Mouse (Mus musculus): ENCODE results near the gene Eif2ak1. TPM values are rescaled to one million over a fixed set of nuclear protein-coding genes. Genes with fewer than 3 reads are reported as not detected.

Eif2ak1 gene
- polyA plus RNA-seq, 1 experiment: 30.0 TPM

DNA sequence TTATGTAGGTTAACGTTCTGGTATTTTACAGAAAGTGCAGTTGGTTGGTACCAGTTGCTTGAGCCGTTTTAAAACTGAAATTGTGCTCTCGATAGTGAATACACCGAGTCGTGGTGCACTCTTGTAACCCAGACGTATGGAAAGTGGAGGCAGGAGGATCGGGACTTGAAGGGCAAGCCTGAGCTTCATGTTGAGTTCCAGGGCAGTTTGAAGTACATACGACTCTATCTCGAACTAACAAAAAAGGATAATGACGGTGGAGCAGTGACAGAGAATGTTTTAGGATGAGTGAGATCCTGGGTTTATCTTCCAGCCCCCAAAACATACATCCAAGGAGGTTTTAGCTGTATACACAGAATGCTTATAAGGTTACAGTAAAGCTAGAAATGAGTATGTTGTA is 873 bp downstream of the Eif2ak1 start:
- Histone ChIP-seq H3K27ac (ENCODE audit: insufficient read depth, low read length) (no peak overlapping the region), H3K4me3 (ENCODE audit: insufficient read depth, low read length) (peak overlapping the region; percentile 99), H3K4me1 (ENCODE audit: control insufficient read depth, insufficient read depth, low read length) (no peaks in the 10 kb centered on the region)
- TF ChIP-seq CTCF (IDR thresholded peaks at IDR 0.05; ENCODE audit: borderline replicate concordance, insufficient read depth, low read length): no peak
- no peak for TF ChIP-seq POLR2A (IDR thresholded peaks at IDR 0.05; ENCODE audit: low read depth, low read length)

DNA sequence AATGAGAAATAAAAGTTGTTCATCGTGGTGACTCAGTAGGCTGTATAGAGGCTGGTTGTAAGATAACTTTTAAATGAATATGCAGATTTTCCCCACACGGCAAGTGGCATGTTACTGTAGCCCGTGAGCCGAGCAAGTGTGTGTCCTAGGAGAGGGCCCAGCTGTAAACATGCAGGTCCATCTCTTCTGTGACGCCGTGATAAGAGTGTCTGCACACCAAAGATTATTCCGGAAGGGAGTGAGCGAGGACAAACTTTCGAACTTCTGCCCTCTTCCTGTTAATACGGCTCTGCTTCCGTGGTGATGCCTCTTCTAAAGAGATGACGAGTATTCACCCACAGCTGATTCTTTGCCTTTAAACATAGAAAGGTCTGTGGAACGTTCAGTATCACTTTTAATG is 1.4 kb downstream of the Eif2ak1 start:
- H3K27ac ChIP-seq (ENCODE audit: insufficient read depth, low read length): no peak overlapping the region
- no peak overlapping the region for H3K4me3 ChIP-seq (ENCODE audit: insufficient read depth, low read length)
- TF ChIP-seq POLR2A (IDR thresholded peaks at IDR 0.05; ENCODE audit: low read depth, low read length): no peak
- no peak for TF ChIP-seq CTCF (IDR thresholded peaks at IDR 0.05; ENCODE audit: borderline replicate concordance, insufficient read depth, low read length)
- no peaks in the 10 kb centered on the region for H3K4me1 ChIP-seq (ENCODE audit: control insufficient read depth, insufficient read depth, low read length)

DNA sequence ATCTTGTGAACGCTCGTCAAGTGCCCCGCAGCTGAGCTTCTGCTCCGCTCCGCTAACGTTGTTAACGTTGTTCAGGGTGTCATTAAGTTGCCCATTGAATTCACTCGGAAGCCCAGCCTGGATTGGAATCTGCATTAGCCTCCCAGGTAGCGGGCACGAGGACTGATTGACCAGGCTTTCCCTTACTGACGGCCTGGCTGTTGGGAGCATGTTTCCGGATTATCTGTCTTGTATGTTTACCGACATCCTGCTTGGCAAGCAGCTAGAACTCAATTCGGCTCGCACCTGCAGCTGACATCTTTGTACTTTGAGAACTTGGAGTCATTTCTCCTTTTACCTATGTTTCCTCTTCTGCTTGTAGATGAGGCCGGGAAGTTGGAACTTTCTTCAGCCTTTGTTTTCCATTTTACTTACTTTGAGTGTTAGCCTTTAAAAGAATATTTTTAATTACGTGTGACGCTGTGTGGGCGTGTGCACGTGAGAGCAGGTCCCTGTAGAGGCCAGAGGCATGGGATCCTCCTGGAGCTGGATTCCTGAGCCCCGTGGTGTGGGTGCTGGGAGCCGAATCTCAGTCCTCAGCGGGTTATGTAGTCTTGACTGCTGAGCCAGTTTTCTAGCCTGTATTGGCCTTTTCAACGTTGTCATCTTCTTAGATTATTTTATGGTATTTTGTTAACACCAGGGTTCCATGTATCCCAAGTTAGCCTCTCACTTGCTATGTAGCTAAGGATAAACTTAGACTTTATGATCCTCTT is 2.5 kb downstream of the Eif2ak1 start:
- Histone ChIP-seq H3K27ac (ENCODE audit: insufficient read depth, low read length) (no peak overlapping the region), H3K4me1 (ENCODE audit: control insufficient read depth, insufficient read depth, low read length) (no peaks in the 10 kb centered on the region), H3K4me3 (ENCODE audit: insufficient read depth, low read length) (no peak overlapping the region)
- TF ChIP-seq CTCF (IDR thresholded peaks at IDR 0.05; ENCODE audit: borderline replicate concordance, insufficient read depth, low read length) (no peak), POLR2A (IDR thresholded peaks at IDR 0.05; ENCODE audit: low read depth, low read length) (no peak)

DNA sequence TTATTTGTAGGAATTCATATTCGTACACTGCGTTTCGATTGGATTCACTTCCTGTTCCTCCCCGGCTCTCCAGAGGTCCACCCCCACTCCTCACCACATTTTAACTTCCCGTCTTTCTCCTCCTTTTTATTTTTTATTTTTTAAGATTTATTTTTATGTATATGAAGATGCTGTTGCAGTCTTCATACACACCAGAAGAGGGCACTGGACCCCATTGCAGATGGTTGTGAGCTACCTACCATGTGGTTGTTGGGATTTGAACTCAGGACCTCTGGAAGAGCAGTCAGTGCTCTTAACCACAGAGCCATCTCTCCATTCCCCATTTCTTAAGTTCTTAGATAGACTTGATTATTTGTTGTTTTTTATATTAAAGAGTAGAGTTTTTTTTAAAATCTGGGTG is 3.2 kb downstream of the Eif2ak1 start:
- Histone ChIP-seq H3K27ac (ENCODE audit: insufficient read depth, low read length) (no peak overlapping the region), H3K4me1 (ENCODE audit: control insufficient read depth, insufficient read depth, low read length) (no peaks in the 10 kb centered on the region), H3K4me3 (ENCODE audit: insufficient read depth, low read length) (no peak overlapping the region)
- no peak for TF ChIP-seq CTCF (IDR thresholded peaks at IDR 0.05; ENCODE audit: borderline replicate concordance, insufficient read depth, low read length)

DNA sequence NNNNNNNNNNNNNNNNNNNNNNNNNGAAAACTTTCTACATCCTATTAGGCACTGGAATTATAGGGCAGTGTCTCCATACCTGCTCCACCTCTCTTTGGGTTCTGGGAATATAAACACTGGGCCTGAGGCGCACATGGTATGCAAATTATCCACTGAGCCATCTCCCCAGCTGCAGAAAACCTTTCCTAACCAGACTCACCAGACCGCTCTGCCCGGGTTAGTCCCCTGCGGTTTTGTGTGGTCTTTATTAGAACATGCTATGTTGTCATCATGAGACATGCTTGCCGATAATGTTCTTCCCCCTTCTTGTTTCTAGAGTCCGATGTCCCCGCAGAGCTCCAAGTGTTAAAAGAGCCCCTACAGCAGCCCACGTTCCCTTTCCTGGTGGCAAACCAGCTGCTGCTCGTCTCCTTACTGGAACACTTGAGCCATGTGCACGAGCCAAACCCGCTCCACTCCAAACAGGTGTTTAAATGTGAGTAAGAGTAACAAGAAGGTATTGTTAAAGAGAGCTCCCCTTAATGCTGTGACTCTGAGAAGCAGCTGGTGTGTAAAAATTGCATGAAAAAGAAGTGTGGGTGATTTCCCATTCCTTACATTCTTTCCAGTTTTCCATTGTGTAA is 54.1 kb downstream of the Eif2ak1 start:
- H3K27ac ChIP-seq (ENCODE audit: insufficient read depth, low read length): no peak overlapping the region
- no peak overlapping the region for H3K4me3 ChIP-seq (ENCODE audit: insufficient read depth, low read length)
- no peaks in the 10 kb centered on the region for H3K4me1 ChIP-seq (ENCODE audit: control insufficient read depth, insufficient read depth, low read length)
- TF ChIP-seq POLR2A (IDR thresholded peaks at IDR 0.05; ENCODE audit: low read depth, low read length) (no peak), CTCF (IDR thresholded peaks at IDR 0.05; ENCODE audit: borderline replicate concordance, insufficient read depth, low read length) (no peak)

DNA sequence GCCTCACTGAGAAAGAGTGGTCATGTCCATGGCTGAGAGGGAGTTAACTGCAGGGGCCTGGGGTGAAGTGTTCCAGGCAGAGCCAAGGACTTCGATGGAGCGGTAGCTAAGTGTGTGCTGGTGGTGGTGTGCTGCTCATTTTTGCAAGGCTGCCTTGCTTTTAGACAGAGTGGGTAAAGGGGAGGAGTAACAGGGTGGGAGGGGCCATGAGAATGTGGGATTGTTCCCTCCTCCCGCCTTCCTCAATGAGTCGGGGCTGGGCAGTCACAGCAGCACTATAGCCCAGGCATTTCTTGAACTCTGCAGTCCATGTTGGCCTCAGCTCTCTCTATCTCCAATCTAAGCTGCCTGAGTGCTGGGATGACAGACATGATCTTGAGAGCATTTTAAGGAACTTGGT is 57.0 kb downstream of the Eif2ak1 start:
- no peak overlapping the region for H3K4me3 ChIP-seq (ENCODE audit: insufficient read depth, low read length)
- TF ChIP-seq POLR2A (IDR thresholded peaks at IDR 0.05; ENCODE audit: low read depth, low read length) (no peak), CTCF (IDR thresholded peaks at IDR 0.05; ENCODE audit: borderline replicate concordance, insufficient read depth, low read length) (no peak)
- no peaks in the 10 kb centered on the region for H3K4me1 ChIP-seq (ENCODE audit: control insufficient read depth, insufficient read depth, low read length)
- H3K27ac ChIP-seq (ENCODE audit: insufficient read depth, low read length): no peak overlapping the region

DNA sequence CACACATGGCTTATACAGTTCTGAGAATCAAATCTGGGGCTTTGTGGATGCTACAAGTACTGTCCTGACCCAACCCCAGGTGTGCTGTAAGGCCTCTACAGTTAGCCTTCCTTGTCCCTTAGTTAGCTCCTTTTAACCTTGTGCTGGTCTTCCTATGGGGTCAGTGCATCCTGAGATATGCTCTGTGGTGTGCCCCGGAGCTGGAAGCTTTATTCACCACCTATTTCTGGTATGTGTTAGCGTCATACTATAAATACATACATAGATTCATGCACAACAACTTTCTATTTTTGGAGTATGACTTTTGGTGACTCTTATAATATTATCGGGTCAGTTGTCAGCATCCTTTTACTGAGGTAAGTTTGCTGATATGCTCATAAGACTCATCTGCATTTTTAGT is 67.7 kb downstream of the Eif2ak1 start:
- H3K27ac ChIP-seq (ENCODE audit: insufficient read depth, low read length): no peak overlapping the region
- H3K4me1 ChIP-seq (ENCODE audit: control insufficient read depth, insufficient read depth, low read length): no peaks in the 10 kb centered on the region
- H3K4me3 ChIP-seq (ENCODE audit: insufficient read depth, low read length): no peak overlapping the region
- TF ChIP-seq POLR2A (IDR thresholded peaks at IDR 0.05; ENCODE audit: low read depth, low read length) (no peak), CTCF (IDR thresholded peaks at IDR 0.05; ENCODE audit: borderline replicate concordance, insufficient read depth, low read length) (no peak)

DNA sequence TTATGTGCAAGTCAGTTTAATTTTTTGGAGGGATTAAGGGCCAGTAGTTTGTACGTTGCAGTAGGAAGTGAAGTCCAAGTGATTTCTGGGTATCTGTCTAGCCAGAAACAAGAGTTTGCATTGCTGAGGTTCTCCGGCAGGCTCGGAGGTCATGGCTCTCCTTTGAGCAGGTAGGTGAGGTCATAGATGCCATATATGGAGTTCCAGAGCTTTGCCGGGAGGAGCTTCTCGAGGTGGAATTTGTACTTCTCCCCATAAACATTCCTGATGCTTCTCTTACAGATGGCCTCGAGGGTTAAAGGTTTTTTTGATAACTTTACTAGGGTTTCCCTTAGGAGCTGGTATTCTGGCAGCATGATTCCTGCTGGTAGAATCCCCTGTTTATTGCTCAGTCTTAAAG is 73.2 kb downstream of the Eif2ak1 start:
- no peaks in the 10 kb centered on the region for H3K4me1 ChIP-seq (ENCODE audit: control insufficient read depth, insufficient read depth, low read length)
- TF ChIP-seq POLR2A (IDR thresholded peaks at IDR 0.05; ENCODE audit: low read depth, low read length): no peak
- no peak for TF ChIP-seq CTCF (IDR thresholded peaks at IDR 0.05; ENCODE audit: borderline replicate concordance, insufficient read depth, low read length)
- no peak overlapping the region for H3K4me3 ChIP-seq (ENCODE audit: insufficient read depth, low read length)
- no peak overlapping the region for H3K27ac ChIP-seq (ENCODE audit: insufficient read depth, low read length)

DNA sequence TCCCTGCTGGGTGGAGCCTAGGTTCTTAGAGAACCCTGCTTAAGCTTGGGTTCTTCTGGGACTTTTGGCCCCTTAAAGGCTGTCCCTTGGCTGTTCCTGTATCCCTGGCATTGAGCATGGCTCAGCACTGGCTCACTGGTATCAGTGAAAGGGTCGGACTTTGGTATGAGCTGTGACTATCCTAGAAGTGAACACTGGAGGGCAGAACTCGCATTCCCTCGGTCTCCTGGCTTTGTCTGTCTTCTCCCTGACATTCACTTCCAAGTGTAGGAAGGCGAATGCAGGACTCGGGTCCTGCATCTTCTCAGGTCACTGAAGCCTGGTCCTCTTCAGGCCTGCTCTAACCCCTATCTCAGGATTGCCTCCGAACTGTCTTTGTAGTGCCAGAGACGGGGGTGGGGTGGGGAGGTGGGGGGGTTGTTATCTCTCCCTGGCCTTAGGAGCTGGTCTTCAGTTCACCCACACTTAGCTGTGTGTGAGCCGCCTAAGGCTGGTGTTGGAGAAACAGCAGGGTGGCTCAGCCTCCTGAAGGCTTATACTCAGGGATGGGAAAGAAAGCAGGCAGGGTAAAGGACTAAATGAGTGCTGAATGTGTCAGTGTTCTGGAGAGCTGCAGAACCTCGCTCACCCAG is 74.8 kb downstream of the Eif2ak1 start:
- Histone ChIP-seq H3K4me1 (ENCODE audit: control insufficient read depth, insufficient read depth, low read length) (no peaks in the 10 kb centered on the region), H3K4me3 (ENCODE audit: insufficient read depth, low read length) (no peak overlapping the region), H3K27ac (ENCODE audit: insufficient read depth, low read length) (no peak overlapping the region)
- TF ChIP-seq CTCF (IDR thresholded peaks at IDR 0.05; ENCODE audit: borderline replicate concordance, insufficient read depth, low read length): no peak
- no peak for TF ChIP-seq POLR2A (IDR thresholded peaks at IDR 0.05; ENCODE audit: low read depth, low read length)

DNA sequence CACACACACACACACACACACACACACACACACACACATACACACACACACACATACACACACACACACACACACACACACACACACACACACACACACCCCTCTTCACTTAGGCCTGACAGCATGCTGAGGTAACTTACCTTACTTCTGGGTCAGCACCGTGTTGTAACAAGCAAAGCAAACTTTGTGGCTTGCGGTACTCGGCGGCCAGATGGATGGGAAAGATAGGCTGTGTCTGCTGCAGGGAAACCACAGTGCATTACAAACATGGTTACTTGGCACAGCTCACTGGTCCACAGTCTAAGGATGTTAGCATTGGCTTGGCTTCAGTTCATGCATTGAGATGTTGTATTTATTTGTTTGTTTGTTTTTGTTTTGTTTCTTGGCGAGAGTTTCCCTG is 75.8 kb downstream of the Eif2ak1 start:
- no peak for TF ChIP-seq CTCF (IDR thresholded peaks at IDR 0.05; ENCODE audit: borderline replicate concordance, insufficient read depth, low read length)
- no peak for TF ChIP-seq POLR2A (IDR thresholded peaks at IDR 0.05; ENCODE audit: low read depth, low read length)
- H3K27ac ChIP-seq (ENCODE audit: insufficient read depth, low read length): no peak overlapping the region
- no peaks in the 10 kb centered on the region for H3K4me1 ChIP-seq (ENCODE audit: control insufficient read depth, insufficient read depth, low read length)
- H3K4me3 ChIP-seq (ENCODE audit: insufficient read depth, low read length): no peak overlapping the region

All from embryonic fibroblast, embryonic 13.5 days (primary cell).